Mouse (Mus musculus): ENCODE data around the gene Nuak1.
"Not testable (repeated sequence)": the region's sequence is repeated elsewhere in the genome, so short reads cannot be mapped to it uniquely, and the experiment has no call there.

Gene Nuak1

GRCm38 (mm10) chr10:84440541-84441433 is at the start of gene Nuak1:
Gene Nuak1, minus strand, starts transcription at chr10:84440597.
- in situ Hi-C loops (cut with MboI, MseI): no loop called here

- in situ Hi-C loops (cut with MboI, MseI): no loop called here
These were observed 49.7 kb upstream of the Nuak1 start for GRCm38 (mm10) chr10:84490115-84490514.

DNA sequence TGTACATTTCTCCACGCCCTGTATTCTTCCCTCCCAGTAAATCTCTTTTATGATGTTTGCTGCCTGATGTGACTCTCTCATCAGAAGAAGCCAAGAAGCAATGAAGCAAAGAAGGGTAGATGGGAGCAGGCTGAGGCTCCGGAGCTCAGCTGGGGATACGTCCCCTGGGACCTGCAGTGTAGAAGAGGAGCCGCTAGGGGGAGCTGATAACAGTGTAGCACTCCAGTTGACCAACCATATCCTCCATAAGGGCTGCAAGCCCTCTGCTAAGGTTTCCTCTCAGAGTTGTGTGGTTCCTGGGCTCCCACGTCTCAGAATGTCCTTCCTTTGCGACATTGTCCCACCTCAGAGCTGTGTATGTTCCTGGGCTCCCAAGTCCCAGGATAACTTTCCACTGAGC is 47.9 kb upstream of the Nuak1 start:
- in situ Hi-C loops (cut with MboI, MseI): no loop called here

GRCm38 (mm10) chr10:84484661-84485060 is 44.3 kb upstream of the Nuak1 start:
- in situ Hi-C loops (cut with MboI, MseI): no loop called here

DNA sequence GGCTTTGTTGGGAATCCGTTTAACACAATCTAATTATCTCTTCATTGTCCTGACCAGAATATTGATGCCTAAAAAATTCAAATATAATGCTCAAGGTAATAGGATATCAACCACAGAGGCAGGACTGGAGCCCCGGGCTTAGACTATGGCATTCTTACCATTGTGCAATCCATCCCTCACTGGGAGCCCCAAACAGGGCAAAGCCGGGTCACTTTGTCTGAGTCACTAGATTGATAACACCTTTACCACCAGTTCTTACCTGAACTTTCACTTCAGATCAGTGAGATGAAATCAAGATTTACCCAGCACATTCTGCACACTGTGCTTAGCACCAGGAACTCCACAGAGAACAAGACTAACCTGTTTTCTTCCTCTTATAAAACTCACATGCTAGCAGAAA is 43.2 kb upstream of the Nuak1 start:
- in situ Hi-C loops (cut with MboI, MseI): no loop called here

DNA sequence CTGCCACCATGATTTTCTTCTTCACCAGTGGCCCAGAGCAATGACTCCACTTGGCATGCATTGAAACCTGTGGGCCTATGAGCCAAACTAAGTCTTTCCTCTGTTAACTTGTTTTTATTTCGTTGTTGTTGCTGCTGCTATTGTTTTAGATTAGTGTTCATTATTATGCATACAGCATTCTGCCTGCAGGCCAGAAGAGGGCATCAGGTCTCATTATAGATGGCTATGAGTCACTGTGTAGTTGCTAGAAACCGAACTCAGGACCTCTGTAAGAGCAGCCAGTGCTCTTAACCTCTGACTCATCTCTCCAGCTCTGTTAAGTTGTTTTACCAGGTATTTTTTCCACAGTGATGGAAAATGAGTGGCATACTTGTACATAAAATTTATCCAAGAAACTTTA is 42.7 kb upstream of the Nuak1 start:
- in situ Hi-C loops (cut with MboI, MseI): no loop called here

- in situ Hi-C loops (cut with MboI, MseI): not testable (repeated sequence)
These were observed 42.0 kb upstream of the Nuak1 start for GRCm38 (mm10) chr10:84482418-84482817.

DNA sequence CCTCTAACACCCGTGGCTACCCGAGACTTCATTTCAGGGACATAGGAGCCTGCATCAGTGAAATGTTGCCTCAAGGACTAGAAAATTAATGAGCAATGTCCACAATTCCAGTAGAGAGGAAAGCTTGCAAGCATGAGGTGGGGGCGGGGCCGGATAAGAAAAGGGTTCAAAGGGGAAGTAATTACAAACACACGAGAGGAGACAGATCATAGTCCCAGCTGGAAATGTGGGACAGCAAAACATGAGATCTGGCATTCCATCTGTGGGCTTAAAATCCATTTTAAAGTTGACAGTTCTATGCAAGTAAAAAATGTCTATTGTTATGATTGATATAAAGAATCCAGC is 40.9 kb upstream of the Nuak1 start:
- in situ Hi-C loops (cut with MboI, MseI): no loop called here

GRCm38 (mm10) chr10:84480667-84481326 is 40.4 kb upstream of the Nuak1 start:
- in situ Hi-C loops (cut with MboI, MseI): no loop called here

DNA sequence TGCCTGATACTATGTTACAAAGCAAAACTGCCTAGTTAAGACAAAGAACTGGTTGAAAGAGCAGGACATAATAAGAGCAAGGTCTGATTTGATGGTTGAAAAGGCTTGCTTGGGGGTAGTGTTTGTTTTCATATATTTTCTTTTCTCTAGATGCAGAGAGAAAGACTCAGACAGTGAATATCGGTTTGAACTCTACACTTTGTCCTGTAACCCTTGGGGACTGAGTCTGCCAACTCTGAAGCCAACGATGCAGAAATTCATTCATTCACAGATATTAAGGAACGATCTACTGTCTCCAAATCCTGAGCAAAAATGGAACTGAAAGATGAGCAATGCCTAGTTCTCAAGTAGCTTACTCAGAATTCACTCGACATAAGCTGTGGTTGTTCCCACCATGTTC is 39.7 kb upstream of the Nuak1 start:
- in situ Hi-C loops (cut with MboI, MseI): no loop called here

DNA sequence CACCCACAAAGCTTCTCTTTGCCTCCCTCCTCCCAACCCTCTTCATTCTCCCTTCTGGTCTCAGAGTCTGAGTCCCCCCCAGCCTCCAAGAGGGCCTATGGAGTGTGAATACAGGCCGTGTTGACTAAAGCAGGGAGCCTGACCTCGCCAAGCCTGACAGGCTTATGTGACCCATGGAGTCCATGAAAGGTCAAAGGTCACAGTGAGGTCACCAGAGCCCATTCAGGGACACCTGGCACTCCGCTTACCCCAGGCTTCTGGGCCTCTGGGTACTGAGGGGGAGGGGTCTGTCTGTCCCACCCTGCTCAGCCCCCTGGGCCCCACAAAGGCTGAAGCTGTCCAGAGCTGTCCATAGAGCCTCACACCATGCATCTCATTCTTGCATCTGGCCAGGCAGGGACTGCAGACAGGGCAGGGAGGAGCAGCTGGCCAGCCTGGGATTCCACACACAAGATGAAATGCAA is 37.2 kb upstream of the Nuak1 start:
- in situ Hi-C loops (cut with MboI, MseI): no loop called here

GRCm38 (mm10) chr10:84477045-84477612 is 36.7 kb upstream of the Nuak1 start:
- in situ Hi-C loops (cut with MboI, MseI): no loop called here

- in situ Hi-C loops (cut with MboI, MseI): no loop called here
These were observed 27.3 kb upstream of the Nuak1 start for GRCm38 (mm10) chr10:84467555-84468164.

- in situ Hi-C loops (cut with MboI, MseI): no loop called here
These were observed 25.1 kb upstream of the Nuak1 start for GRCm38 (mm10) chr10:84465511-84465910.

- in situ Hi-C loops (cut with MboI, MseI): no loop called here
These were observed 20.2 kb upstream of the Nuak1 start for GRCm38 (mm10) chr10:84460420-84461101.

- in situ Hi-C loops (cut with MboI, MseI): no loop called here
These were observed 17.7 kb upstream of the Nuak1 start for GRCm38 (mm10) chr10:84458094-84458493.

- in situ Hi-C loops (cut with MboI, MseI): no loop called here
These were observed 17.1 kb upstream of the Nuak1 start for GRCm38 (mm10) chr10:84457539-84457938.

GRCm38 (mm10) chr10:84456632-84457320 is 16.4 kb upstream of the Nuak1 start:
- in situ Hi-C loops (cut with MboI, MseI): no loop called here

DNA sequence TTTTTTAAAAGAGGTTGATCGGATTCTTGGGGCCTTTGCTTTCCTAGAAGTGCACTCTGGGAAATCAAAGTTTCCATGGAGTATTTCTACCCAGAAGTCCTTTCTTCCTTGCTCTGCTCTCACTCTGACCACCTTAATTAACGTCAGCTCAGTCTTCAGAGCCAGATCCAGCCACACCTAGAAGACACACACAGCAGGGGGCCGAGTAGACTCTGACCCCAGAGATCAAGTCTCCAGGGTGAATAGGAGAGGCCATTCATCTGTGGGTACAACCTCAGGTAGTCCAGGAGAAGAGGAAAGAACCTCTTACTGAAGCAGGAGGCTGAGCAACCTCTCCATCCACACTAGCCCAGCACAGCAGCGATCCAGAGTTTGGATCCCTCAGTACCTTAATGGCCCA is 11.5 kb upstream of the Nuak1 start:
- in situ Hi-C loops (cut with MboI, MseI): loop anchor here (5.0 kb wide), 1 partner anchor 630 kb away; no protein-coding TSS in a partner anchor

- in situ Hi-C loops (cut with MboI, MseI): loop anchor here (5.0 kb wide), 1 partner anchor 628 kb away; no protein-coding TSS in a partner anchor
These were observed 10.3 kb upstream of the Nuak1 start for GRCm38 (mm10) chr10:84450654-84451053.

- in situ Hi-C loops (cut with MboI, MseI): loop anchor here (5.0 kb wide), 1 partner anchor 627 kb away; no protein-coding TSS in a partner anchor
These were observed 9.3 kb upstream of the Nuak1 start for GRCm38 (mm10) chr10:84449733-84450132.

Measured in T-helper 2 cell (primary cell).